ENCODE assay signal across 8 mouse cellular contexts in the genomic region with DNA sequence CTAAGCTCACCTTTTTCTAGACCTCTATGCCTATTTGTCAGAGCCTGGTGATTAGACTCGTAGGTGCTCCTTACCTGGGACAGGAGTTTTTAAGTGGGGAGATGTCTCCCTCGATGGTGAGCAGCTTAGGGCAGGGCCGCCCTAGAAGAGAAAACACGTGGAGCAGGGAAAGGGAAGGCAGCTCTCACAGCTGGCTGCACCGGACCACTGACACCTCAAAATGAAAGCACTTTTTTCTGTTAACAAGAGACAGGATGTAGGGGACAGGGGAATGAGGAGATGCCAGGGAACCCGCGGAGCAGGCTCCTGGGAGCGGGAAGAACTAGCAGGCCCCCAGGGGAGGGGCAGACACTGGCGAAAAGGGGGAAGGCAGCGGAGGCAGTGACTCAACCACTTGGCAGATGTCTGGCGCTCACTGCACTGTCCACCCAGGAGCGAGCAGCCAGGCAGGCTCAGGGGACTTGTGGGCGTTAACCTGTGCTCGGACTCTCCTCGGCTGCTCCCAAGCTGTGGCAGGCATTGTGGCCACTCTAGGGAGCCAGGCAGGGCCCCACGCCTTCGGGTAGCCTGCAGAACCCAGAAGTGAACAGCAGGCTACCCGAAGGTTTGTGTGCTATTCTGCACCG. TPM values are rescaled to one million over a fixed set of nuclear protein-coding genes. Genes with fewer than 3 reads are reported as not detected.
A peak's percentile ranks its signal among the peaks of the same experiment; 100 is the strongest.
DNase-seq lines count a peak whose midpoint lies in the region; ATAC-seq lines count a peak whose summit lies in the region.
"Had no signal": no experiment of that assay in that cellular context is flagged by ENCODE, and none has a peak within 500 bp of the region (broad histone marks: within the 10 kb centered on the region; RNA-seq: fewer than 3 reads in every experiment).

No protein-coding gene starts in this region.

- WGBS in heart, embryonic 15.5 days: 51% methylated on average over 19 of the region's 19 CpGs
- 47% methylated on average over 19 of the region's 19 CpGs for WGBS in liver, embryonic 15.5 days (ENCODE audit: insufficient replicate concordance)
- WGBS in forebrain, embryonic 15.5 days: 77% methylated on average over 19 of the region's 19 CpGs

- peak overlapping the region; percentile 28 for H3K4me3 ChIP-seq in heart, embryonic 15.5 days
- no peak overlapping the region for H3K4me3 ChIP-seq in liver, embryonic 15.5 days (replicated peaks)
- no peak overlapping the region for H3K4me3 ChIP-seq in forebrain, embryonic 15.5 days

- H3K4me2 ChIP-seq in heart, embryonic 15.5 days: peak overlapping the region; percentile 52
- peak overlapping the region; percentile 32; the same call in 1 of the 2 replicates for H3K4me2 ChIP-seq in liver, embryonic 15.5 days
- H3K4me2 ChIP-seq in forebrain, embryonic 15.5 days (replicated peaks): no peak overlapping the region

- no peaks in the 10 kb centered on the region for H3K36me3 ChIP-seq in heart, embryonic 15.5 days
- H3K36me3 ChIP-seq in liver, embryonic 15.5 days (replicated peaks): no peaks in the 10 kb centered on the region
- H3K36me3 ChIP-seq in forebrain, embryonic 15.5 days: no peaks in the 10 kb centered on the region

- intact Hi-C loops in left cerebral cortex, postnatal 4 days (cut with DNase I): no loop called here

- no peaks in the 10 kb centered on the region for H3K27me3 ChIP-seq in heart, embryonic 15.5 days
- H3K27me3 ChIP-seq in liver, embryonic 15.5 days: no peaks in the 10 kb centered on the region
- H3K27me3 ChIP-seq in forebrain, embryonic 15.5 days: no peaks in the 10 kb centered on the region

- ATAC-seq in heart, embryonic 15.5 days (replicated peaks; ENCODE audit: insufficient number of reproducible peaks, insufficient read depth, low FRiP score, low read depth): no peak
- ATAC-seq in liver, embryonic 15.5 days (ENCODE audit: insufficient read depth): no peak
- no peak for ATAC-seq in forebrain, embryonic 15.5 days (replicated peaks)

- H3K27ac ChIP-seq in heart, embryonic 15.5 days: no peak overlapping the region
- no peak overlapping the region for H3K27ac ChIP-seq in liver, embryonic 15.5 days (replicated peaks)
- no peak overlapping the region for H3K27ac ChIP-seq in forebrain, embryonic 15.5 days (replicated peaks)

- H3K4me1 ChIP-seq in heart, embryonic 15.5 days (replicated peaks): no peaks in the 10 kb centered on the region
- no peaks in the 10 kb centered on the region for H3K4me1 ChIP-seq in liver, embryonic 15.5 days (replicated peaks)
- H3K4me1 ChIP-seq in forebrain, embryonic 15.5 days: no peaks in the 10 kb centered on the region

- no peak overlapping the region for H3K9ac ChIP-seq in heart, embryonic 15.5 days
- no peak overlapping the region for H3K9ac ChIP-seq in liver, embryonic 15.5 days
- H3K9ac ChIP-seq in forebrain, embryonic 15.5 days (replicated peaks): no peak overlapping the region

- H3K9me3 ChIP-seq in heart, embryonic 15.5 days (replicated peaks): no peaks in the 10 kb centered on the region
- H3K9me3 ChIP-seq in liver, embryonic 15.5 days (replicated peaks): no peaks in the 10 kb centered on the region
- H3K9me3 ChIP-seq in forebrain, embryonic 15.5 days: no peaks in the 10 kb centered on the region

- DNase-seq in CD4-positive helper T cell, adult 2 months (ENCODE audit: low read depth, low spot score): peak; percentile 5
- peak; percentile 6 for DNase-seq in ZHBTc4 (ENCODE audit: low read depth, low spot score)
- DNase-seq in spleen, postnatal 36 days (ENCODE audit: low spot score in 2 of 2): no peak
- DNase-seq in left cerebral cortex, postnatal 4 days: no peak

RNA-seq across cellular contexts. Expression of gene Gm4907, which starts 58.8 kb away (rescaled TPM):
- polyA plus RNA-seq in heart, embryonic 15.5 days (2015; fragmentation: Nextera tagmentation; extraction: Ambion mirVana): not detected in 2 replicates
- not detected in 2 replicates for polyA plus RNA-seq in liver, embryonic 15.5 days (2015; fragmentation: Nextera tagmentation; extraction: Ambion mirVana)
- total RNA-seq in left cerebral cortex, postnatal 4 days (2021): not detected
- not detected in 2 replicates for polyA plus RNA-seq in forebrain, embryonic 15.5 days (2015; fragmentation: Nextera tagmentation; extraction: Ambion mirVana)
- total RNA-seq: gastrocnemius, postnatal 36 days had no signal

Comparison
In these comparisons a context has a peak if more than half of its experiments do, and no peak if none do; other contexts are left out.
1. DNase-seq: peak in CD4-positive helper T cell, adult 2 months (single experiment) and ZHBTc4 (single experiment); none in spleen, postnatal 36 days (0 of 2) and left cerebral cortex, postnatal 4 days (single experiment).